Mouse (Mus musculus): ENCODE measurements around the gene Ints1. TPM values are rescaled to one million over a fixed set of nuclear protein-coding genes. Genes with fewer than 3 reads are reported as not detected.

Ints1 gene
- polyA plus RNA-seq, 1 experiment from 2014 or later, result 7.9 TPM

- Histone ChIP-seq H3K4me1 (replicated peaks; ENCODE audit: control insufficient read depth, insufficient read depth) (peaks cover 30% of the 10 kb centered on the region), H3K4me3 (ENCODE audit: low read depth, low read length) (no peak overlapping the region), H3K9me3 (ENCODE audit: control insufficient read depth, low read length) (no peaks in the 10 kb centered on the region), H3K36me3 (ENCODE audit: control insufficient read depth, insufficient read depth, low read length) (peaks cover 9% of the 10 kb centered on the region; the same call in 1 of the 2 replicates), H3K9ac (ENCODE audit: low read length) (0 out of 2 replicates have a peak overlapping the region, but pooled peaks have one; percentile 27), H3K27me3 (ENCODE audit: control insufficient read depth, insufficient read depth, low read length) (no peaks in the 10 kb centered on the region), H3K4me2 (replicated peaks; ENCODE audit: low read depth) (no peak overlapping the region), H3K27ac (replicated peaks) (peak overlapping the region; percentile 49; the same call in 1 of the 2 replicates)
- peak; percentile 49 for DNase-seq (ENCODE audit: low spot score)
- ATAC-seq (ENCODE audit: low FRiP score, low TSS enrichment), result peak; percentile 8
- TF ChIP-seq EP300 (optimal IDR thresholded peaks at IDR 0.05), result no peak
- TF ChIP-seq CTCF (IDR thresholded peaks at IDR 0.05; ENCODE audit: low read depth), result no peak
- 54% methylated on average over 10 of the region's 10 CpGs for WGBS
Observed at GRCm38 (mm10) chr5:139794938-139795337, 19.5 kb upstream of the Ints1 start.

GRCm38 (mm10) chr5:139794137-139794536 lies 18.7 kb upstream of the Ints1 start:
- H3K4me2 ChIP-seq (replicated peaks; ENCODE audit: low read depth), result peak overlapping the region; percentile 99
- H3K9ac ChIP-seq (ENCODE audit: low read length), result peak overlapping the region; percentile 54
- 78% methylated on average over 5 of the region's 5 CpGs for WGBS

GRCm38 (mm10) chr5:139793338-139794089 lies 18.0 kb upstream of the Ints1 start:
- Histone ChIP-seq H3K27me3 (ENCODE audit: control insufficient read depth, insufficient read depth, low read length) (no peaks in the 10 kb centered on the region), H3K4me2 (replicated peaks; ENCODE audit: low read depth) (peak overlapping the region; percentile 99), H3K36me3 (ENCODE audit: control insufficient read depth, insufficient read depth, low read length) (no peaks in the 10 kb centered on the region), H3K27ac (replicated peaks) (peak overlapping the region; percentile 98), H3K9me3 (ENCODE audit: control insufficient read depth, low read length) (no peaks in the 10 kb centered on the region), H3K4me1 (replicated peaks; ENCODE audit: control insufficient read depth, insufficient read depth) (peaks cover 30% of the 10 kb centered on the region), H3K4me3 (ENCODE audit: low read depth, low read length) (peak overlapping the region; percentile 84), H3K9ac (ENCODE audit: low read length) (peak overlapping the region; percentile 95)
- WGBS, result 16% methylated on average over 11 of the region's 11 CpGs
- TF ChIP-seq EP300 (optimal IDR thresholded peaks at IDR 0.05) (no peak), CTCF (IDR thresholded peaks at IDR 0.05; ENCODE audit: low read depth) (no peak)
- DNase-seq (ENCODE audit: low spot score), result peak; percentile 83
- peak; percentile 46 for ATAC-seq (ENCODE audit: low FRiP score, low TSS enrichment)

More at GRCm38 (mm10) chr5:139794137-139794536, 18.7 kb upstream of the Ints1 start:
- Histone ChIP-seq H3K27ac (replicated peaks) (peak overlapping the region; percentile 98), H3K27me3 (ENCODE audit: control insufficient read depth, insufficient read depth, low read length) (no peaks in the 10 kb centered on the region), H3K4me1 (replicated peaks; ENCODE audit: control insufficient read depth, insufficient read depth) (peaks cover 30% of the 10 kb centered on the region), H3K4me3 (ENCODE audit: low read depth, low read length) (no peak overlapping the region), H3K36me3 (ENCODE audit: control insufficient read depth, insufficient read depth, low read length) (peaks cover 2% of the 10 kb centered on the region; the same call in 1 of the 2 replicates), H3K9me3 (ENCODE audit: control insufficient read depth, low read length) (no peaks in the 10 kb centered on the region)
- TF ChIP-seq CTCF (IDR thresholded peaks at IDR 0.05; ENCODE audit: low read depth) (no peak), EP300 (optimal IDR thresholded peaks at IDR 0.05) (no peak)
- ATAC-seq (ENCODE audit: low FRiP score, low TSS enrichment) (no peak), DNase-seq (ENCODE audit: low spot score) (no peak)

GRCm38 (mm10) chr5:139792966-139793337 lies 17.5 kb upstream of the Ints1 start:
- no peaks in the 10 kb centered on the region for H3K27me3 ChIP-seq (ENCODE audit: control insufficient read depth, insufficient read depth, low read length)
- peak overlapping the region; percentile 98 for H3K27ac ChIP-seq (replicated peaks)
- no peak for TF ChIP-seq EP300 (optimal IDR thresholded peaks at IDR 0.05)
- no peak for TF ChIP-seq CTCF (IDR thresholded peaks at IDR 0.05; ENCODE audit: low read depth)
- H3K4me1 ChIP-seq (replicated peaks; ENCODE audit: control insufficient read depth, insufficient read depth), result peaks cover 27% of the 10 kb centered on the region
- no peak for ATAC-seq (ENCODE audit: low FRiP score, low TSS enrichment)
- no peak for DNase-seq (ENCODE audit: low spot score)
- peak overlapping the region; percentile 84 for H3K4me3 ChIP-seq (ENCODE audit: low read depth, low read length)
- WGBS, result 9% methylated on average over 3 of the region's 3 CpGs
- peak overlapping the region; percentile 99 for H3K4me2 ChIP-seq (replicated peaks; ENCODE audit: low read depth)
- peak overlapping the region; percentile 95 for H3K9ac ChIP-seq (ENCODE audit: low read length)
- H3K36me3 ChIP-seq (ENCODE audit: control insufficient read depth, insufficient read depth, low read length), result no peaks in the 10 kb centered on the region
- H3K9me3 ChIP-seq (ENCODE audit: control insufficient read depth, low read length), result no peaks in the 10 kb centered on the region

- peak overlapping the region; percentile 98 for H3K27ac ChIP-seq (replicated peaks)
- no peaks in the 10 kb centered on the region for H3K36me3 ChIP-seq (ENCODE audit: control insufficient read depth, insufficient read depth, low read length)
- H3K9me3 ChIP-seq (ENCODE audit: control insufficient read depth, low read length), result no peaks in the 10 kb centered on the region
- DNase-seq (ENCODE audit: low spot score), result no peak
- H3K4me2 ChIP-seq (replicated peaks; ENCODE audit: low read depth), result peak overlapping the region; percentile 99
- WGBS, result 13% methylated on average over 11 of the region's 11 CpGs
- peak overlapping the region; percentile 95 for H3K9ac ChIP-seq (ENCODE audit: low read length)
- no peak for TF ChIP-seq CTCF (IDR thresholded peaks at IDR 0.05; ENCODE audit: low read depth)
- TF ChIP-seq EP300 (optimal IDR thresholded peaks at IDR 0.05), result no peak
- H3K27me3 ChIP-seq (ENCODE audit: control insufficient read depth, insufficient read depth, low read length), result no peaks in the 10 kb centered on the region
- no peak for ATAC-seq (ENCODE audit: low FRiP score, low TSS enrichment)
- H3K4me1 ChIP-seq (replicated peaks; ENCODE audit: control insufficient read depth, insufficient read depth), result peaks cover 22% of the 10 kb centered on the region
- peak overlapping the region; percentile 84 for H3K4me3 ChIP-seq (ENCODE audit: low read depth, low read length)
Observed at GRCm38 (mm10) chr5:139792159-139792775, 16.8 kb upstream of the Ints1 start.

Measured in stomach, postnatal 0 days (tissue).